Mouse (Mus musculus) hindbrain, postnatal 0 days (tissue): ENCODE measurements around the gene Arhgef6. TPM values are rescaled to one million over a fixed set of nuclear protein-coding genes. Genes with fewer than 3 reads are reported as not detected.

ENCODE experiments used
- ATAC-seq: fragments of 200-750 bp; cut with Nextera tagmentation; 2 replicates; pipeline ENCODE4 v1.8.0; 2017; ENCODE audit warnings: mild to moderate bottlenecking, moderate TSS enrichment, moderate library complexity
- DNase-seq: peaks from one replicate; pipeline ENCODE4 v3.0.0-alpha.2; 2015; ENCODE audit warnings: low spot score
- H3K27ac ChIP-seq: fragments of 300-500 bp; sonication (generic); 2 replicates; pipeline ENCODE4 v1.5.1; 2014; ENCODE audit warnings: mild to moderate bottlenecking
- H3K27me3 ChIP-seq: fragments of 300-500 bp; sonication (generic); 2 replicates; pipeline ENCODE4 v1.6.1; 2014; ENCODE audit warnings: low read length, mixed read lengths; ENCODE audit not compliant: insufficient read depth
- H3K36me3 ChIP-seq: fragments of 300-500 bp; sonication (generic); 2 replicates; pipeline ENCODE4 v1.6.1; 2014; ENCODE audit warnings: low read length, mixed read lengths; ENCODE audit not compliant: insufficient read depth
- H3K4me1 ChIP-seq: fragments of 300-500 bp; sonication (generic); 2 replicates; pipeline ENCODE4 v1.6.1; 2014; ENCODE audit warnings: antibody characterized with exemption, low read length, mixed read lengths; ENCODE audit not compliant: insufficient read depth
- H3K4me2 ChIP-seq: fragments of 300-500 bp; sonication (generic); 2 replicates; pipeline ENCODE4 v1.6.1; 2014; ENCODE audit warnings: low read depth, mild to moderate bottlenecking, low read length, moderate library complexity, mixed read lengths
- H3K4me3 ChIP-seq: fragments of 300-500 bp; sonication (generic); 2 replicates; pipeline ENCODE4 v1.5.1; 2014; ENCODE audit warnings: low read length
- H3K9ac ChIP-seq: fragments of 300-500 bp; sonication (generic); replicated peaks from 2 replicates; pipeline ENCODE4 v1.6.1; 2014; ENCODE audit warnings: mild to moderate bottlenecking, low read length, moderate library complexity, mixed read lengths
- H3K9me3 ChIP-seq: fragments of 300-500 bp; sonication (generic); 2 replicates; pipeline ENCODE4 v1.6.1; 2016; ENCODE audit warnings: low read length, mixed read lengths
- CTCF ChIP-seq: IDR thresholded peaks from 2 replicates; pipeline ENCODE4 v1.5.1; 2016; ENCODE audit warnings: antibody characterized with exemption, control low read depth, low read depth
- WGBS: fragments of 180-500 bp; shearing (Covaris S2); extraction: QIAGEN DNeasy Blood & Tissue Kit; methylation state at CpG from one replicate; pipeline ENCODE4 v1.1.7; 2014; 5-methylcytosine and 5-hydroxymethylcytosine counted together
- polyA plus RNA-seq: library from polyadenylated mRNA; unstranded; fragments of >200 nt; fragmentation: Nextera tagmentation; extraction: Ambion mirVana; gene quantifications from 2 replicates; pipeline ENCODE4 v1.2.1, GENCODE M21; 2015
- total RNA-seq: library from RNA; depleted of rRNA; stranded (reverse); fragments of >200 nt; gene quantifications from 2 replicates; pipeline ENCODE4 v1.2.3, GENCODE M21; 2014

Arhgef6 gene
- total and polyA plus RNA-seq, 2 experiments from 2014 or later: 4.7 to 5.4 TPM

DNA sequence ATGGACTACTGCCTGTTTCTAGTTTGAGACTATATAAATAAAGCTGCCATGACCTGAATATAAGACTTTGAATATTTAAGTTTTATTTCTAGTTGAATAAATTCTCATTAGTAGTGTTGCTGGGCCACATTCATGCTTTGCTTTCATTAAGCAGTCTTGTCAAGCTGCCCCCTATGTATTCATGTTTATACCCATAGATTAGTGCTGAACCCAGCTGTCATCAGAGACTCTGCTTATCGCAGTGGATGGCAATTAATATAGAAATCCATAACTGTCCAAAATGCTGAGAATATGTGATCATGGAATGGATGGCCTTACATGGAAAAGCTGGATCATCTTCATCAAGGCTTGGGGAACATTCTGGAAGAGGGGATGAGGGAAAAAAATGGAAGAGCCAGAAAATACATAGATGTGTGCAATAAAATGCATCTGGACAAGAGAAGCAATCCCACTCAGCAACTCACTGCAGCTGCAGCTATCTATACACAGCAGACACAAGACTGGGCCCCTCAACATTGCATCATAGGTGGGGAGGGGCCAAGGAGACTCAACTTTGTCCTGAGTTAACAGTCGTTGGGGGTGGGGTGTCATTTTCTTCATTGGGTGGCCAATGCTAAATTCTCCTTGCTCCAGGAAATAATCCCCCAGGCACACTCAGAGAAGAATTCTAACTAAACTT lies 26.5 kb upstream of the Arhgef6 start:
- no peak for DNase-seq
- WGBS: 62% methylated on average over 2 of the region's 2 CpGs
- H3K9ac ChIP-seq: no peak overlapping the region

DNA sequence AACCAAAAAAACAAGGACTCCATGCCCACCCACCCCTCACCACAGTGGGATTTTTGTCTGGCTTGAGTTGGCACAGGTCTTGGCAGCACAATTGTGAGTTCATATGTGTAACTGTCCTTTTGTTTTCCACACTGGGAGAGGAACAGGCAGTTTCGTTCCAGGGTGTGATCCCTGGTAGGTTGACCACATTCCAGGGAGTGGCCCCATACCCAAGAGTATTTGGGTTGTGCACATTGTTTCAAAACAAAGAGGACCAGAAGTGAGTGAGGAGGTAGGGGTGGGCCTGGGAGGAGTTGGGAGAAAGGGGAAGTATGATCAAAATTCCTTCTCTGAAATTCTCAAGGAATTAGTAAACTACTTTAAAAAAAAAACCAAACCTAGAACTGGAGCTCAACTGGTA lies 20.8 kb upstream of the Arhgef6 start:
- 59% methylated on average over 1 of the region's 1 CpGs for whole genome bisulfite sequencing
- H3K4me2 ChIP-seq: no peak overlapping the region
- DNase-seq (no peak), ATAC-seq (no peak)
- no peak overlapping the region for H3K27ac ChIP-seq
- TF ChIP-seq CTCF: no peak
- no peaks in the 10 kb centered on the region for H3K4me1 ChIP-seq
- no peak overlapping the region for H3K9ac ChIP-seq
- no peaks in the 10 kb centered on the region for H3K36me3 ChIP-seq
- no peaks in the 10 kb centered on the region for H3K9me3 ChIP-seq
- H3K4me3 ChIP-seq: no peak overlapping the region
- no peaks in the 10 kb centered on the region for H3K27me3 ChIP-seq

More for the DNA sequence above, 26.5 kb upstream of the Arhgef6 start:
- Histone ChIP-seq H3K27ac (no peak overlapping the region), H3K36me3 (no peaks in the 10 kb centered on the region), H3K27me3 (no peaks in the 10 kb centered on the region), H3K9me3 (no peaks in the 10 kb centered on the region), H3K4me2 (no peak overlapping the region), H3K4me1 (no peaks in the 10 kb centered on the region), H3K4me3 (no peak overlapping the region)
- ATAC-seq: no peak
- no peak for TF ChIP-seq CTCF

DNA sequence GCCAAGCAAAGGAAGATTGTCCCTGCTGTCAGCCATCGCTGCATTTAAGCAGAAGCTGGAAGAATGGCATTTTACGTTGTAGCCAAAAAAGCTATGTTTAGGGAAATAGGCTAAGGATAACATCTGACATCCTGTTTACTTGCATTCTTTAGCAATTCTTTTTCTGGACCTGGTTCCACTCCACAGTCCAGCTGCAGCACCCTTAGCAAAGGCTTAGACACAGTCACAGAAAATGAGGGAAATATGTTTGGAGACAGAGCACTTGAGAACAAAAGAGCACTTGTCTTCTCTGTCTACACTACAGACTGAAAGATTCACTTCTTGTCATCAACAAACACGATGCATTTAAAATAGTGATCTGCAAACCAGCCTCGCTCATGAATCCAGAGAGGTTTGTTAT lies 691 bp upstream of the Arhgef6 start:
- TF ChIP-seq CTCF: no peak
- H3K27ac ChIP-seq: no peak overlapping the region
- H3K4me1 ChIP-seq: no peaks in the 10 kb centered on the region
- H3K4me2 ChIP-seq: no peak overlapping the region
- H3K4me3 ChIP-seq: no peak overlapping the region
- WGBS: 57% methylated on average over 4 of the region's 4 CpGs
- H3K9me3 ChIP-seq: no peaks in the 10 kb centered on the region
- no peaks in the 10 kb centered on the region for H3K36me3 ChIP-seq
- no peak overlapping the region for H3K9ac ChIP-seq
- no peaks in the 10 kb centered on the region for H3K27me3 ChIP-seq
- ATAC-seq: no peak
- no peak for DNase-seq

DNA sequence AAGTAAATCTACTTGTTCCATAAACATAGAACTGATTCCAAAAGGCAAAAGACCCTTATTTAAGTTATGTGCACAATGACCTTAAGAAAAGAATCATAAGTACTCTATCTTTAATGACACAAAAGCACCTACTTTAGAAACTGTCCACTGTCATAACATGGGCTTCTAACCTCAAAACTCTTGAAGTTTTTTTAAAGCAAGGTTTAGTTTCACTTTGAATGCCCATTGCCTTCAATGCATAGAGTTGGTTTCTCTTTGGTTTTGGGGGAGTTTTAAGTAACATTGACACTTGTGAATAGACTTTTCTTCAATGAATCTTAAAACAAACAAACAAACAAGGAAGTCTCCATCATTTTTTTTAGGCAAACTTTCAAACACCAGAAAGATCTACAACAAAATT lies 947 bp downstream of the Arhgef6 start:
- Histone ChIP-seq H3K4me2 (no peak overlapping the region), H3K9ac (no peak overlapping the region), H3K27me3 (no peaks in the 10 kb centered on the region), H3K27ac (no peak overlapping the region), H3K4me3 (no peak overlapping the region), H3K36me3 (no peaks in the 10 kb centered on the region), H3K9me3 (no peaks in the 10 kb centered on the region), H3K4me1 (no peaks in the 10 kb centered on the region)
- DNase-seq (no peak), ATAC-seq (no peak)
- no peak for TF ChIP-seq CTCF

DNA sequence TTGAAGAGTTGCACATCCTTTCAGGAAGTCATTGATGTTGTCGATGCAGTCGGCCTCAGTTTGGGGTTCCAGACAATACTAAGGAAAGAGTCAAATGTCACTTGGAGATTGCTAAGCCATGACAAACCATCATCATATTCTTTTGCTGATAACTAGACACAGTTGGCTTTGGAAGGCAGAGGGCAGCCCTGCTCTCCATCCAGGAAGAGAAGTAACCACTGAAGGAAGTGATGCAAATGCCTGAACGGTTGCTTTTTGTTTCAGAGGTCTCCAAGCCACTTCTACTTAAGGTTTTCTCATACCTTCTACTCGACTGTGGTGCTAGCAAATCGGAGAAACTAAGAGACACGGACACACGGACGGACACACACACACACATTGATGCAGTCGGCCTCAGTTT lies 1.6 kb downstream of the Arhgef6 start:
- no peaks in the 10 kb centered on the region for H3K4me1 ChIP-seq
- no peak for TF ChIP-seq CTCF
- WGBS: 88% methylated on average over 9 of the region's 9 CpGs
- ATAC-seq (no peak), DNase-seq (no peak)
- H3K9me3 ChIP-seq: no peaks in the 10 kb centered on the region
- H3K9ac ChIP-seq: no peak overlapping the region
- H3K4me2 ChIP-seq: no peak overlapping the region
- H3K27me3 ChIP-seq: no peaks in the 10 kb centered on the region
- no peak overlapping the region for H3K27ac ChIP-seq
- no peak overlapping the region for H3K4me3 ChIP-seq
- no peaks in the 10 kb centered on the region for H3K36me3 ChIP-seq

DNA sequence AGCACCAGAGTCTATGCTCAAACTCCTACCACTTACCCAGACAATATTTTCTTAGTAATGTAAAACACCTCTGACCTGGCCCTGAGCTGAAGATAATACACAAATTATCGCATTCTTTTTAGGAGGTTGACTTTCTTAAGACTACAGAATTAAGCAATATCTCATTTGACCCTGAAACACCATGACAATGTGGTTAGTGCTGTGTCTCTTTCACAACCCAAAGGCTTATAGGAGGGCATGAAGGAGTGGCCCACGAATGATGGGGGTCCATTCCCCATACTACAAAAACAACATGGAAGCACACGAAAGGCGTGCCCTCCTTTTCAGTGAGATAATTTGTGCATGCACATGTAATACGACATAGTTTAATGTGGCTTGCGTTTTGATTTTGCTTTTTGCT lies 3.2 kb downstream of the Arhgef6 start:
- no peaks in the 10 kb centered on the region for H3K36me3 ChIP-seq
- H3K9me3 ChIP-seq: no peaks in the 10 kb centered on the region
- H3K9ac ChIP-seq: no peak overlapping the region
- no peak for TF ChIP-seq CTCF
- DNase-seq (no peak), ATAC-seq (no peak)
- 90% methylated on average over 6 of the region's 6 CpGs for WGBS
- no peak overlapping the region for H3K4me3 ChIP-seq
- H3K27me3 ChIP-seq: no peaks in the 10 kb centered on the region
- H3K4me1 ChIP-seq: no peaks in the 10 kb centered on the region
- H3K4me2 ChIP-seq: no peak overlapping the region
- no peak overlapping the region for H3K27ac ChIP-seq

DNA sequence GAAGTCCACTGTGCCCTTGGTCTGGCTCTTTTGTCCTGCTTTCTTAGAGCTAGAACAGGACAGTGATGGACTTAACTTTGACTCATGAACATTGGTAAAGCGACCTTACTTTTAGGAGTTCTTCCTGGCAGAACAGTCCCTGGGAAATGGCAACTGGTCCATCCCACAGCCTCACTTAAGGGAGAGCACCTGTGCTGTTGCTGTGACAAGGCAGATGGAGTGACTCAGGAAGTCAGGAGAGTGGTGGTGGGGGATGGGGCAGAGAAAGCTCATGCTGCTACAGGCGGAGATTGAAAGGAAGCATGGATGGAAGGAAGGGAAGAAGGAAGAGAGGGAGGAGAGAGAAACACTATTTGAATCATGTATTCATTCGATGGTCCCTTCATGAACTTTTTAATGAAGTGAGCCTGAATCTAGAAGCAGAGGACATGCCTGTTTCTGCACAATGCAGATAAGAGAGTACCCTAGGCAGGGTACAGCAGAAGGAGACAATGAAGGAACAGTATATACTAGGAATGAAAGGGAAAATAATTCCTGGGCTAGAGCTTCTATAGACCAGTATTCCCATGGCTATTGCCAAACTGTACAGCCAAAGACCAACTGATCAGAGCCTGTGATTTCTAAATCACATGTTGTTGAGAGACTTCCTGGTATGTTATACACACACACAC lies 10.7 kb downstream of the Arhgef6 start:
- no peak for DNase-seq
- H3K4me2 ChIP-seq: no peak overlapping the region
- H3K4me1 ChIP-seq: no peaks in the 10 kb centered on the region
- no peaks in the 10 kb centered on the region for H3K36me3 ChIP-seq
- no peak for TF ChIP-seq CTCF
- 72% methylated on average over 3 of the region's 3 CpGs for WGBS
- no peak for ATAC-seq
- no peak overlapping the region for H3K27ac ChIP-seq
- H3K9me3 ChIP-seq: no peaks in the 10 kb centered on the region
- H3K27me3 ChIP-seq: no peaks in the 10 kb centered on the region
- H3K4me3 ChIP-seq: no peak overlapping the region
- H3K9ac ChIP-seq: no peak overlapping the region
